Mouse (Mus musculus): Measurements from ENCODE around the gene Sult2b1.

The Sult2b1 gene

GRCm38 (mm10) chr7:45784524-45785372 is at the start of gene Sult2b1:
Gene Sult2b1 (minus strand): TSS chr7:45784669.
- no peak for DNase-seq (ENCODE audit: low spot score in 2 of 2)

- DNase-seq (ENCODE audit: low spot score in 2 of 2) = no peak
Measured at GRCm38 (mm10) chr7:45833924-45834323, 49.5 kb upstream of the Sult2b1 start.

- no peak for DNase-seq (ENCODE audit: low spot score in 2 of 2)
Measured at GRCm38 (mm10) chr7:45833148-45833790, 48.8 kb upstream of the Sult2b1 start.

DNA sequence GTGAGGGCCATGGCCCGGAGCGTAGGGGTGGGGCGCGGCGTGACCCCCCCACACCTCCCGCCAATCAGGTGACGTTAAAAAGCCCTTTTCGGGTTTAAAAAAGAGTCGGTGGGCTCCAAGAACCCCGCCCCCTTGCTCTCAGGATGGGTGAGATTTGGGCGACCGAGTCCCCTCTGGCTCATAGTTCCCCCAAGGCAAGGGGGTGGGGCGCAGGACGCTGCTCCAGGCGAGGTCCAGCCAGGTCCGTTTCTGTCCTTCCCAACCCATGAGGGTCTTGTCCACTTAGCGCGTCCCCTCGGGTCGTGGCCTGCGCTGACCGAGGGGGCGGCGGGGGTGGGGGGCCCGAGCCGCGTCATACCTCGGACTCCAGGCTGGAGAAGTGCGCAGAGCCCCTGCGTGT is 48.0 kb upstream of the Sult2b1 start:
- no peak for DNase-seq (ENCODE audit: low spot score in 2 of 2)

DNA sequence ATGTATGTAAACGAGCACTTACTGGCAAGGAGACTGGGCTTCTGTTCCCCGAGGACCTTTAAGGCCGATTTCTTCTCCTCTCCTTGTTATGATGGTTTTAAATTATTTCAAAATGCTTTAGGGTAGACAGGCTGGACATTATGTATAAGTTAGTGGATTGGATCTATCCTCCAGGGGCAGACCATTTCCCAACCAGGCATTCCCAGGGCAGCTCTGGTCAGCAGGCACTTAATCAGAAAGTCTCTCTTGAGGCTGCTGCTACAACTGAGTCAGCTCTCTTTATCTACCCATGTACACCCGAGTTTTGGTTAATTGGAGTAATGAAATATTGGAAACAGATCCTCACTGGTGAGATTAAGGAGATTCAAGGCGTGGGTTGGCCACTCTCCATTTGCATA is 46.7 kb upstream of the Sult2b1 start:
- DNase-seq (ENCODE audit: low spot score in 2 of 2) = no peak

DNA sequence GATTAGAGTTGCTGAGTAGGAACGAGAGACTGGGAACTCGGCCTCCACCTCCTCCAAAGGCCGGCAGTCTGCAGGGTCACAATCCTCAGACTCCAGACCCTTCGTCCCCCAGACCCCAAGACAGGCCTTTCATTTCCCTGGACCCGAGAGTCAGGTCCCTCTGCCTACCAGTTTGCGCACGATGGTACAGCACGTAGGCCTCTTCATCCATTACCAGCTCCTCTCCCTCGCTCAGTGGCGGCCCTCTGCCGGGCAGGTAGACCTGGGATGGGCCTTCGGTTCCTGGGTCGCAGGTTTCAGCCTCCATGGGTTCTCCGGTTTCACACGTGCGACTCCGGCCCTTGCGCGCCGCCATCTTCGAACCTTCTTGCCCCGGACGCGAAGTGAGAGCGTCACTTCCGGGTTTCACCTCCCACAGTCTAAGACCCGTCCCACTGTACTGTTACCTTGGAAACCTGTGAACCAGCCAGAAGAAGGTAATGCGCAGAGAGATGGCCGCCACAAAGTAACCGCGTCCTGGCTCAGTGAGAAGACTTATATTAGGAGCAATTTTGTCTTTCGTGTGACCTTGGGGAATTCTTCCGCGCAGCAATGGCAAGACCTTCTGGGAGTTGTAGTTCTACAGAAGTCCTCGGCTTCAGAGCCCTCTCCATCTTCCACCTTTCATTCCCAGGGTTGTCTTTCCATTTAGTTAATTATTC is 46.1 kb upstream of the Sult2b1 start, which contains the start of gene Grwd1:
Gene Grwd1 (minus strand): TSS at position 518 of the 701 bp plus-strand sequence.
- peak; percentile 84 to 87 for DNase-seq (ENCODE audit: low spot score in 2 of 2)

DNA sequence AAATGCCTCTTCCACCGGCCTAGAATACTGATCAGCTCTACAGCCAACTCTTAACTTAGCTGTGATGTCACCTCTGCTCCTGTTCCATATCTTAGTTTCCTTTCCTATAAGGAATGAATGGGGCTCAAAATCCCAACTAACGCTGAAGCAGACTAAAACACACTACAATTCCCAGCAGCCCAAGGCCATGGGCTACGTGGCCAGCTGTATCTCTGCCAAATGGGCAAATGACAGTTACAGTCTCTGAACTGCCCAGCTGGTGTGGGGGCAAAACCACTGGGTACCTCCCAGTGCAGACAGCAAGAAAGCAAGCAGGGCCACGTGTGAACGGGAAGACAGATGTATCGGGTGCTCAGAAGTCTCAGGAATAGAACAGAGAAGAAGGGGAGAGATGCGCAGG is 42.2 kb upstream of the Sult2b1 start:
- DNase-seq (ENCODE audit: low spot score in 2 of 2) = no peak

DNA sequence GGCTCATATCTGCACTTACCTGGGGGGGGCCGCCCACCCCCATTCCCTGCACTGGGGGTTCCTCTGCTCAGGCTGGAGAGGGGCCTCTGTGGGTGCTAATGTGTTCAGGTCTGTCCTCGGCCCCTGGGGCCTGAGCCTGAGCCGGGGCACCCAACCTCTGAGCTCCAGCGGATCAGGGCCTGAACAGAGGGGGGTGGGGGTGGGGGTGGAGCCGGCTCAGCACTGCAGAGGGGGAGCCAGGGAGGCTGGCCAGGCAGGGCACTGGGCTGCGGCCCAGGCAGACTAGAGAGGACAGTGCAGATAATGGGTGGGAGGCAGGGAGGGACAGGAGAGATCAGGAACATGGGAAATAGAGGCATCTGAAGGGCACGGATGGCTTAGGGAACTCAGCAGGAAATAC is 40.1 kb upstream of the Sult2b1 start, which contains the start of gene Kcnj14:
Gene Kcnj14 (minus strand): TSS at position 185 of the 400 bp plus-strand sequence.
- DNase-seq (ENCODE audit: low spot score in 2 of 2) = no peak

DNA sequence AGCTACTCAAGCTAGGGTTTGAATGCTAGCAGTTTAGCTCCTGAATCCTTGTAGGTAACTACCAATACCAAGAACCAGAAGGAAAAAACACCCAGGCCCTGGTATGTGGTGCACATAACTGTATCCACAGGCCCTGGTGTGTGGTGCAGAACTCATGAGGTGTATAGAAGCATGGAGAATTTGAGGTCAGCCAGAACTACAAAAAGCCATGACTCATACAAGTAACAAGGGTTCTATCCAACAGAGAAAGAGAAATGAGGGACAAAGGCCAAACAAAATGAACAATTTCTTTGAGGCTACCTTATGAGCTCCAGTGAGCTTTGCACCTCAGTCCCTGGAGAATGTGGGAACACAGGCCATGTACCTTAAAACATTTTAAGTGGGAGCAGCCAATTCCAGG is 36.4 kb upstream of the Sult2b1 start:
- no peak for DNase-seq (ENCODE audit: low spot score in 2 of 2)

GRCm38 (mm10) chr7:45819843-45820242 is 35.4 kb upstream of the Sult2b1 start:
- no peak for DNase-seq (ENCODE audit: low spot score in 2 of 2)

- DNase-seq (ENCODE audit: low spot score in 2 of 2) = no peak
Measured at GRCm38 (mm10) chr7:45815984-45816351, 31.5 kb upstream of the Sult2b1 start.

DNA sequence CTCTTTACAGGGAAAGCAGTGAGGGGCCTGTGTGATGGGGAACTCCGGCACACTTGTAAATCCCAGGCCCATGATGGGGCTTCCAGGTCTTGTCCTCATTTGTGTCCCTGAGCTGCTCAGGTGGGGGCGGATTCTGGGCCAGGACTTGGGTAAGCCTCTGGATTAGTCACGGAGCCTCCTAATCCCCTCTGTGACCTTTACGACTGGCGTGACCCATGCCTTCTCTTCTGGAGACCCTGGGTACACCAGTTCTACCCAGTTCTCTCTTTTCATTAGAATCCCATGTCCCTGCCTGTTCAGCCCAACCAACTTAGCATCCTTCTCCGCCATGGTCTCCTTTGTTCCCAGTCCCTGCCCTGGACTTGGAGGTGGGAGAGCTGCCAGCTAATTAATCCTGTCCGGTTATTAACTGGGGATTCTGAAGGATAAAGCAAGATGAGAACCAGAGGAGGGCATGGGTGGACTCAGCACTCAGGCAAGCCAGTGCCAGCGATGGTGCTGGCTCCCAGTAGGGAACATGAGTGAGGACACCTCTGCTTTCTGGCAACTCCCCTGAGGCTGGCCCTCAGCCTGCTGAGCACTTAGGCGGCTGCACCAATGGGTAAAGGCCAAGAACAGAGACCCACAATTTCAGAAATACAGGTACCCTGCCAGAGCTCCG is 31.0 kb upstream of the Sult2b1 start:
- DNase-seq (ENCODE audit: low spot score in 2 of 2) = no peak

GRCm38 (mm10) chr7:45814841-45815240 is 30.4 kb upstream of the Sult2b1 start:
- DNase-seq (ENCODE audit: low spot score in 2 of 2) = no peak

GRCm38 (mm10) chr7:45813787-45814779 is 29.6 kb upstream of the Sult2b1 start, which contains the start of gene Cyth2:
Gene Cyth2 (minus strand): TSS chr7:45814581.
- DNase-seq (ENCODE audit: low spot score in 2 of 2) = peak; percentile 99

DNA sequence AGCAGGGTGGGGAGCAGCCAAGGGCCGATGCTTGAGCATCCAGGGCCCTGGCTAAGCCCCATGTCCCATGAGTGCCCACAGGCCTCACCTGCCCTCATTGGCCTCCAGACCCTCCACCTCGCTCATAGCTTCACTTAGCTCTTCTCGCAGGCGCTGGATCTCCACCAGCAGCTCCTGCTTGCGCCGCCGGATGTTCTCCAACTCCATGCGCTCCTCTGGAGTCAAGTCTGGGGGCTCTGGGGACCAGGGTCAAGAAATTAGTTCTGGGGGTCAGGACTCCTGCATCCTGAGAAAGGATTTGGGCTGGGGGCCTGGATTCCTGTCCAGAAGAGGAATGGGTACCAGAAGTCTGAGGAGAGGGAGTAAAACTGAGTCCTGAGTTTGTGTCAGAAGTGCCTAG is 28.5 kb upstream of the Sult2b1 start:
- DNase-seq (ENCODE audit: low spot score in 2 of 2) = no peak

DNA sequence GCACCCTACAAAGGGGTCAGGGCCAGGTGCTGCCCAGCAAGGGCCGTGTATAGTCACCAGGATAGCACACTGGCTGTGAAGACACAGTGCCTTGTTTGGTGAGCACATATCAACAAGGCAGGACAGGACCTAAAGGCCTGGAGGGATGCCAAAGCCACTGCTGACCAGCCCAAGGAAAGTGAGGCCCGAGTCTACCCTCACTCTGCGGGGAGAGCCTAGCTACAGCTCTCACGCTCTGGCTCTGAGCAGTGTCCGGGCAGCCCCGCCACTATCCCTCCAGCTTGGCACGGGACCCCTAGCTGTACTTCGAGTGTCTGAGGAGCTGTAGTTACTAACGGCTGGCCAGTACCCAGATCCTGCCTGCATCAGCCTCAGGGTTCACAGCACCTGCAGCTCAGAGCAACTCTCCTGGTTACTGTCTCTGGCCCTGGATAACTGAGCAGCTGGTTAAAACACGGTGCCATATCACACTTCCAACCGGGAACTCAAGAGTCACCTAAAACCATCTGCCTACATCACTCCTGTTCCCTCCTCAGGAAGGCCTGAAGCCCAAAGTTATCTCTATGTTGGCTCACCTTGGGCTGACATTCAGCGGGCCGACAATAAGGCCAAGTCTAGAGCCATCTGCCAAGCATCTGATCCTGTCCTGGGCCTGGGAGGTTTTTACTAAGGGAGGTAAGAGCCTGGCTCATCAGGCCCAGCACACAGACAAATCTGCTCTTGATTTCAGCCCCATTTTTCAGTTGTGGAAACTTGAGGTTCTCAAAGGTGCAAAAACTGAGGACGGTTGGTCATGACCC is 25.0 kb upstream of the Sult2b1 start:
- DNase-seq (ENCODE audit: low spot score in 2 of 2) = no peak

GRCm38 (mm10) chr7:45808471-45808870 is 24.0 kb upstream of the Sult2b1 start:
- DNase-seq (ENCODE audit: low spot score in 2 of 2) = no peak

DNA sequence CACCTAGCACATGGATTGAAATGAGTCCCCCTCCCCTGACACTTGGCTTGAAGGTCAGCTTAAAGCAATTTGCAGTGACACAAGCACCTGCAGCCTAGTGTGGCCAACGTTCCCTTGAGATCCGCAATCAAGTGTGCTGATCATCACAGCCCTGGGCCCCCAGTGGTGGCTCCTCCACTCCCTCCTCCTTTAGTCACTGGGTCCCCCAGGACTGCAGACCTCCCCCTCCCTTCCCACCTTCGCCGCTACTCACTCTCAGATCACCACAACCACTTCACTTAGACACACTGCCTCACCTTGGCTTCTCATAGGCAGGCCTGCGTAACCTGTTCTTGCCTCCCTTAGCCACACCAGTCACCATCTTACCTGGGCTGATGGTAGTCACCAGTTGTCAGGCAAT is 21.5 kb upstream of the Sult2b1 start:
- no peak for DNase-seq (ENCODE audit: low spot score in 2 of 2)

- no peak for DNase-seq (ENCODE audit: low spot score in 2 of 2)
Measured at GRCm38 (mm10) chr7:45802551-45802950, 18.1 kb upstream of the Sult2b1 start.

DNA sequence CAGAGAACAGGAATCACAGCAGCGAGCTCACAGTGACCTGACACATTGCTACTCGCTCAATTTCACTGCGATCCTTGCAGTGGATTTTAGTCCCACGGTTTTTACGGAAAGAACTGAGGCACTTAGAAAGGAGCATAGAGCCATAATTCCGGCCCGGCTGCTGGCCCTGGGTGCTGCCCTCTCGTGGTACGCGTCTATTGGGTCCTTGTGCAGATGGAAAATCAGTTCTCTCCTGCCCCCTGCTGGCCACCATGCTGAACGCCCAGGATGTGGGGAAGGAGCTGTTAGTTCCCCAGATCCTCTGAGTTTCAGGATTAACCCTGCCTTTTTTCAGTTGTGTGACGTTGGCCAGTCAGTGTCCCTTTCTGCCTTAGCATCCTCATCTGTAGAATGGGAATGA is 16.9 kb upstream of the Sult2b1 start:
- peak; percentile 84 to 85 for DNase-seq (ENCODE audit: low spot score in 2 of 2)
